Mouse (Mus musculus) lung, embryonic 15.5 days (tissue): ENCODE results near the gene Tmem231. TPM values are rescaled to one million over a fixed set of nuclear protein-coding genes. Genes with fewer than 3 reads are reported as not detected.
"Not testable (repeated sequence)": the region's sequence is repeated elsewhere in the genome, so short reads cannot be mapped to it uniquely, and the experiment has no call there.

Experiments used
- ATAC-seq: fragments of 200-750 bp; cut with Nextera tagmentation; 2 replicates; pipeline ENCODE4 v1.8.0; 2017; ENCODE audit warnings: moderate number of reproducible peaks, borderline replicate concordance; ENCODE audit not compliant: low FRiP score, low TSS enrichment; ENCODE audit errors: extremely low read depth
- H3K27ac ChIP-seq: fragments of 300-500 bp; sonication (generic); 2 replicates; pipeline ENCODE4 v1.5.1; 2015; ENCODE audit warnings: moderate library complexity, mild to moderate bottlenecking, inconsistent platforms
- H3K27me3 ChIP-seq: fragments of 300-500 bp; sonication (generic); 2 replicates; pipeline ENCODE4 v1.6.1; 2015; ENCODE audit warnings: inconsistent platforms
- H3K36me3 ChIP-seq: fragments of 300-500 bp; sonication (generic); 2 replicates; pipeline ENCODE4 v1.6.1; 2015; ENCODE audit warnings: inconsistent platforms
- H3K4me1 ChIP-seq: fragments of 300-500 bp; sonication (generic); 2 replicates; pipeline ENCODE4 v1.6.1; 2015; ENCODE audit warnings: inconsistent platforms
- H3K4me2 ChIP-seq: fragments of 300-500 bp; sonication (generic); 2 replicates; pipeline ENCODE4 v1.6.1; 2015; ENCODE audit warnings: inconsistent platforms, mild to moderate bottlenecking, moderate library complexity
- H3K4me3 ChIP-seq: fragments of 300-500 bp; sonication (generic); 2 replicates; pipeline ENCODE4 v1.5.1; 2015; ENCODE audit warnings: mild to moderate bottlenecking, inconsistent platforms
- H3K9ac ChIP-seq: fragments of 300-500 bp; sonication (generic); 2 replicates; pipeline ENCODE4 v1.6.1; 2015; ENCODE audit warnings: inconsistent platforms
- H3K9me3 ChIP-seq: fragments of 300-500 bp; sonication (generic); 2 replicates; pipeline ENCODE4 v1.6.1; 2016; ENCODE audit warnings: inconsistent platforms
- WGBS: fragments of 180-500 bp; shearing (Covaris S2); methylation state at CpG from one replicate; pipeline ENCODE4 v1.1.7; 2015; 5-methylcytosine and 5-hydroxymethylcytosine counted together
- polyA plus RNA-seq: library from polyadenylated mRNA; unstranded; fragments of >200 nt; fragmentation: Nextera tagmentation; extraction: Ambion mirVana; gene quantifications from 2 replicates; pipeline ENCODE4 v1.2.1, GENCODE M21; 2015

Gene Tmem231
- polyA plus RNA-seq, 1 experiment from 2014 or later: 18.1 TPM

DNA sequence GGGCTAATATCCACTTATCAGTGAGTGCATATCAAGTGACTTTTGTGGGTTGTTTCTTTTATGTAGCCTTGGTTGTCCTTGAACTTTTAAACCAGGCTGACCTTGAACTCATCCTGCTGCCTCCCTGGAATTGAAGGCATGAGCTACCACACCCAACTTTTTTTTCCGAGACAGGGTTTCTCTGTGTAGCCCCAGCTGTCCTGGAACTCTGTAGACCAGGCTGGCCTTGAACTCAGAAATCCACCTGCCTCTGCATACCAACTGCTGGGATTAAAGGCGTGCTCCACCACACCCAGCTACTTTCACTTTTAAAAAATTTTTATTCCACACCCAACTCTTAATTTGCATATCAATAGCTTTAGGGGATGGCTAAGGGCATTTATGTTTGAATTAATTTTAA, 9.9 kb upstream of the Tmem231 start:
- H3K4me3 ChIP-seq: no peak overlapping the region
- peaks cover 19% of the 10 kb centered on the region for H3K4me1 ChIP-seq
- no peak overlapping the region for H3K4me2 ChIP-seq
- no peak overlapping the region for H3K27ac ChIP-seq
- no peak overlapping the region for H3K9ac ChIP-seq
- ATAC-seq: no peak
- peaks cover 46% of the 10 kb centered on the region for H3K36me3 ChIP-seq
- no peaks in the 10 kb centered on the region for H3K27me3 ChIP-seq
- no peaks in the 10 kb centered on the region for H3K9me3 ChIP-seq
- WGBS: 87% methylated on average over 2 of the region's 2 CpGs

DNA sequence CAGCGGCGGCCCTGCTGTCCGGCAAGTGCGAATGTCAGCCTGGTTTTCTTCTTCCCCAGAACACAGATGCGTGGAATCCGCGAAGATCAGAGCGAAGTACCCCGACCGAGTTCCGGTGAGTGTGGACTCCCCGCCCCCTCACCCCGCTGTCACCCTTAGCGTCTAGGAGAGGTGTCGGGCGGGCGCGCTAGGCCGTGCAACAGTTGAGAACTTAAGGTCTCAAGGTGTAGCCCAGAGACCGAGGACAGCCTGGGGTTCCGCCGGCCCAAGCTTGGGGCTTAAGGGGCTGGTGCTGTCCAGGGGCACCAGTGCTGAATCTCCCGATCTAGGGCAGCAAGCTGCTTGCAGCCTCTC, 7.4 kb upstream of the Tmem231 start:
- Histone ChIP-seq H3K27me3 (no peaks in the 10 kb centered on the region), H3K36me3 (peaks cover 29% of the 10 kb centered on the region), H3K9ac (peak overlapping the region; percentile 87), H3K27ac (peak overlapping the region; percentile 81), H3K9me3 (no peaks in the 10 kb centered on the region), H3K4me3 (peak overlapping the region; percentile 100), H3K4me2 (peak overlapping the region; percentile 96), H3K4me1 (peaks cover 19% of the 10 kb centered on the region)
- ATAC-seq: peak; percentile 62
- WGBS: under 1% methylated on average over 23 of the region's 23 CpGs

DNA sequence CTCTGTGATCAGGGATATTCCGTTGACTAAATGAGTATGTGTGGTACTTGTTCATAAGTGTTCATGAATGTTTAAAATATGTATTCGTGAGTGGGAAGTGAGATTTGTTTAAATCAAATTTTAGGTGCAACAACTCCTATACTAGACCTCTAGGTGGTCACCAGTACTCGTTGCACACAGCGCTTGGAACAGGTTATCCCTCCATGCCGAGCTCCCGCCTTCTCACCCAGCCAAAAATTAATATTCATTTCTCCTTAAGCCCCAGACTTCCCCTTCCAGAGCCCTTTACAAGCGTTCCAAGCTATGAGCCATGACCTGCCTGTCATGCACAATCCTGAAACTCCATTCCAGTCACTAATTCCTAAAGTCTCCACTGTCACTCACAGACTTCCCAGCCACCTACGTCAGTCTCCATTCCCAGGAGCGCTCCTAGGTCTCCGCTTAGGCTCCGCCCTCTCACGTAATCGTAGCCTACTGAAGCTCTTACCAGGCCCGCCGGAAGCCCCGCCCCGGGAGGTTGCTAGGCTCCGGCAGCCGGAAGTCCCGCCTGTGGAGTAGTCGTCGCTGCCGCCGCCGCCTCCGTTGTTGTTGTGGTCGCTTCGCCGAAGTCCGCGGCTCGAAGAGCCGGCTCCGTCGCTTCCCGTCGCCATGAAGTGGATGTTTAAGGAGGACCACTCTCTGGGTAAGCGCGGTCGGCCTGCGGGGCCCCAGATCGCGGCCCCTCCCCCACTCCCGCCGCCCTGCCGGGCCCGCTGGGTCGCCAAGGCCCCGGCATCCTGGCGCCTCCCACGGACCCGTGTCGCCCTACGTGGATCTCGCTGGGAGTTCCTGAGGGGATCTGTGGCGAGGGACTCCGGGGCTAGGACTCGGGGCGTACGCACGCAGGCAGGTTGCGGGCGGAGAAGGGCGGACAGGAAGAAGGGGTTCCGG, 6.8 kb upstream of the Tmem231 start, which contains the start of gene Gabarapl2:
TSS of gene Gabarapl2 (plus strand) at position 533 of the 930 bp plus-strand sequence.
- ATAC-seq: peak; percentile 98
- Histone ChIP-seq H3K4me2 (peak within 1 kb of the TSS; percentile 96), H3K27ac (peak within 1 kb of the TSS; percentile 81), H3K27me3 (no peaks in the 10 kb centered on the region), H3K4me1 (peaks cover 19% of the 10 kb centered on the region), H3K9ac (peak within 1 kb of the TSS; percentile 87), H3K9me3 (no peaks in the 10 kb centered on the region), H3K4me3 (peak within 1 kb of the TSS; percentile 100), H3K36me3 (peaks cover 23% of the 10 kb centered on the region)
- under 1% methylated on average over 65 of the region's 65 CpGs for WGBS

GRCm38 (mm10) chr8:111939516-111940142, 5.9 kb upstream of the Tmem231 start:
- Histone ChIP-seq H3K4me3 (peak overlapping the region; percentile 100), H3K36me3 (peaks cover 17% of the 10 kb centered on the region; the same call in 1 of the 2 replicates), H3K9ac (peak overlapping the region; percentile 87; the same call in 1 of the 2 replicates), H3K27me3 (no peaks in the 10 kb centered on the region), H3K27ac (peak overlapping the region; percentile 69), H3K9me3 (no peaks in the 10 kb centered on the region), H3K4me2 (peak overlapping the region; percentile 96), H3K4me1 (peaks cover 19% of the 10 kb centered on the region)
- WGBS: 4% methylated on average over 10 of the region's 10 CpGs
- ATAC-seq: peak; percentile 64

GRCm38 (mm10) chr8:111938076-111938985, 4.7 kb upstream of the Tmem231 start:
- not testable (repeated sequence) for H3K27me3 ChIP-seq, ATAC-seq, H3K27ac ChIP-seq, H3K9ac ChIP-seq, H3K36me3 ChIP-seq, H3K4me3 ChIP-seq, H3K9me3 ChIP-seq, H3K4me2 ChIP-seq
- WGBS: 85% methylated on average over 9 of the region's 9 CpGs
- H3K4me1 ChIP-seq: peaks cover 25% of the 10 kb centered on the region

DNA sequence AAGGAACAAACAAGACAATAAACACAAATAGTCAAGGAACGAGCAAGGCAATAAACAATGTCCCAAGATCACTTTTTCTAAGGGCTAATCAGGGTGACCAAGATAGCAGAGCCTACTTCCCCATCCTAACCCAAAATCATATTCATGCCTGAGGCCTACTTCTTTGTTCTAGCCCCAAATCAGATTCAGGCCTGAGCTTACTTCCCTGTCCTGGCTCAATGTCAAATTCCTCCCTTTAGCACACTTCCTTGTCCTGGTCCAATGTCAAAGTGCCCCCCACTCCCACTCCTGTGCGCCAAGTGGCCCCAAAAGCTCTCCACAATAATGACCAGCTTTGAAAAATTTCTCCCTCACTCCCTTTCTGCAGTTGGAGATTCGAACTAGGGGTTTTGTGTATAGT, 3.5 kb upstream of the Tmem231 start:
- ATAC-seq: no peak

GRCm38 (mm10) chr8:111934201-111934600, 520 bp upstream of the Tmem231 start:
- Histone ChIP-seq H3K9ac (no peak overlapping the region), H3K27me3 (no peaks in the 10 kb centered on the region), H3K9me3 (no peaks in the 10 kb centered on the region), H3K4me3 (no peak overlapping the region), H3K27ac (no peak overlapping the region), H3K4me2 (peak overlapping the region; percentile 99), H3K4me1 (peaks cover 23% of the 10 kb centered on the region), H3K36me3 (no peaks in the 10 kb centered on the region)
- no peak for ATAC-seq
- WGBS: 84% methylated on average over 2 of the region's 2 CpGs

More for the DNA sequence above, 3.5 kb upstream of the Tmem231 start:
- Histone ChIP-seq H3K9me3 (no peaks in the 10 kb centered on the region), H3K4me3 (no peak overlapping the region), H3K36me3 (no peaks in the 10 kb centered on the region), H3K27me3 (no peaks in the 10 kb centered on the region), H3K27ac (no peak overlapping the region), H3K9ac (no peak overlapping the region), H3K4me2 (no peak overlapping the region), H3K4me1 (peaks cover 35% of the 10 kb centered on the region)
- WGBS: 73% methylated on average over 3 of the region's 3 CpGs

DNA sequence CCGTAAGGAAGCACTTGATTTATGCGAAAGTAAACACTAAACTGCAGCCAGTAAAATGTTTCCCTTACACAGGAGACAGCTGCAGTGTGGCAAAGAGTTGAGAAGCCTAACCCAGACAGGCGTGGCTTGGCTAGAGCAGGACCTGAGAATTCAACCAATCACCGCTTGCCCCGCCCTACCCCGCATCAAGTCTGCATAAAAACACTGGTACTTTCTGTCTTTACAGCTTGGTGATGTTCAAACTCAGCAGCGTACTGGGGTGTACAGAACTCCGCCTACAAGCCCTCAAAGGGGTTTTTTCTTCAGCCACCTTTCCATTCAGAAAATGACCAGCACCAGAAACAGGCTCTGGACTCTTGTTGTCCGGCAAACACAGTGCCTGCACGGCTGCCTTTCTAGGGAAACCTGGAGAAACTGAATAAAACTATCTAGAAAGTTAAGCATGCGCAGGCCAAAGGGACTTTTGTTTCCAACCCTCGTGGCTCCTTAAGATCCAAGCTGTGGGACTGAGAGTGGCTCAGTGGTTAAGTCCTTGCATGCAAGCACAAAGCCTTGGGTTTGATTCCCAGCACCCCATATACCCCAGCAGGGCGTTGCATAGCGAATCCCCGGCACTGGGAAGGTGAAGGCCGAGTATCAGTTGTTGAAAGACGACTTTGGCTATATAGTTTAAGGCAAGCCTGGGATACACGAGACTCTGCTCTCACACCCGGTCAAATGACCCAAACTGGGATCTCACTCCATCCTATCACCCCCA, 923 bp downstream of the Tmem231 start:
- peak overlapping the region; percentile 76 for H3K27ac ChIP-seq
- peak overlapping the region; percentile 81 for H3K4me3 ChIP-seq
- H3K36me3 ChIP-seq: no peaks in the 10 kb centered on the region
- H3K4me1 ChIP-seq: peaks cover 23% of the 10 kb centered on the region
- H3K9ac ChIP-seq: peak overlapping the region; percentile 66
- peak overlapping the region; percentile 99 for H3K4me2 ChIP-seq
- WGBS: 19% methylated on average over 19 of the region's 19 CpGs
- H3K9me3 ChIP-seq: no peaks in the 10 kb centered on the region
- ATAC-seq: peak; percentile 77
- no peaks in the 10 kb centered on the region for H3K27me3 ChIP-seq

DNA sequence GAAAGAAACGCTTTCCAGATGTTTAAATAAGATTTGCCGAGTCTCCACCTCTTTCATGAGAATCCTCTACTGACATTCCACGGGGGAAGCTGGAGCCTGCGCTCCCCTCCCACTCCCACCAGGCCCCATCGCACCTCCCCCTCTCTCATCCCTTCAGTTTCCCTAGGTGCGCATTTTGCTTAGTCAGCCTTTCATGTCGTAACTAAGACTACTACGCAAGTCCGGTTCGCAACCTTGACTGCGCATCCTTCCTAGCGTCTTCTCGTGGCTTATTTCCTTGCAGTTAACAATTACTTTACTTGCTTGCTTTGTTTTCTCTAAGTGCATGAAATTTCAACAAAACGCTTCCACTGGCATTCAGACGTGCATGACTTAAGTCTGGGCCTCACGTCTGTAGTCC, 2.0 kb downstream of the Tmem231 start:
- Histone ChIP-seq H3K4me2 (no peak overlapping the region; the same call in 1 of the 2 replicates), H3K36me3 (no peaks in the 10 kb centered on the region), H3K4me3 (no peak overlapping the region), H3K27ac (no peak overlapping the region), H3K9me3 (no peaks in the 10 kb centered on the region), H3K27me3 (no peaks in the 10 kb centered on the region), H3K9ac (no peak overlapping the region), H3K4me1 (peaks cover 23% of the 10 kb centered on the region)
- no peak for ATAC-seq
- WGBS: 73% methylated on average over 16 of the region's 16 CpGs

DNA sequence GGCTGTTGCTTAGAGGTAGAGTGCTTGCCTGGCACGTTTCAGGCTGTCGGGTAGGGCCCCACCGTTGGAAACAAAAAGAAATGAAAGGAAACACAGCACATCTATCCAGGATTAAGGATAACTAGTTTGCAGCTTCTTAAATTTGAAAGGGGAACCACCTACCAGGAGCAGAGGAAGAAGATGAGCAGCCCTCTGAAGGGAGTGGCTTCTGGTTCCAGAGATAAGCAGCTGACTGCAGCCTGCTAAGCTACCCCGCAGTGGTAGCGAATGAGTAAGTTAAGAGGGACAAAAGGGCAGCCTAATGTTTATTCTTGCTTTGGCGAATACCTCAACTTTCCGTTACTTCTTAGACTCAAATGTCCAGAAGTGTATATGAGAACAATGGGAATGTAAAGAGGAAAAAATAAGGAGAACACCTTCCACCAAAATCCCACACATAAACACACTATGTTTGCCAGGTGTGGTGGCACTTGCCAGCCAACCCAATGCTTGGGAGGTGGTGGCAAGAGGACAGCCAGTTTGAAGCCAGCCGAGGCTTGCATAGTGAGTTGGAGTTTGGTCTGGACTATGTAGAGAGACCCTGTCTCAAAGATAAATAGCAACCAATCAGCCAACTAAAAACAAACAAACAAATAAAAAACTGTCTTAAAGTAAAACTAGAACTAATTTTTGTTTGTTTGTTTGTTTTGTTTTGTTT, 3.9 kb downstream of the Tmem231 start:
- Histone ChIP-seq H3K4me1 (peaks cover 23% of the 10 kb centered on the region), H3K27me3 (no peaks in the 10 kb centered on the region), H3K4me2 (no peak overlapping the region), H3K9ac (no peak overlapping the region), H3K9me3 (no peaks in the 10 kb centered on the region), H3K27ac (no peak overlapping the region), H3K4me3 (no peak overlapping the region), H3K36me3 (no peaks in the 10 kb centered on the region)
- ATAC-seq: no peak
- 58% methylated on average over 8 of the region's 8 CpGs for WGBS
